Mouse (Mus musculus): ENCODE results near the gene Wasf3. TPM values are rescaled to one million over a fixed set of nuclear protein-coding genes. Genes with fewer than 3 reads are reported as not detected.

Wasf3 gene
- polyA plus RNA-seq, 1 experiment: not detected

- Histone ChIP-seq H3K4me3 (ENCODE audit: insufficient read depth, poor library complexity, severe bottlenecking) (no peak overlapping the region), H3K79me3 (ENCODE audit: low read depth) (no peaks in the 10 kb centered on the region), H3K27me3 (ENCODE audit: control insufficient read depth, insufficient read depth, insufficient read length) (no peaks in the 10 kb centered on the region), H3K79me2 (ENCODE audit: control insufficient read depth, insufficient read depth) (no peaks in the 10 kb centered on the region), H3K36me3 (ENCODE audit: control insufficient read depth, insufficient read depth) (no peaks in the 10 kb centered on the region), H3ac (ENCODE audit: control insufficient read depth, insufficient read length, low read depth) (no peak overlapping the region)
- no peak for TF ChIP-seq USF1 (IDR thresholded peaks at IDR 0.05; ENCODE audit: low read depth)
- no peak for TF ChIP-seq MYOG (IDR thresholded peaks at IDR 0.05; ENCODE audit: control insufficient read depth, extremely low read depth, insufficient read length)
- TF ChIP-seq MYOD1 (IDR thresholded peaks at IDR 0.05; ENCODE audit: control insufficient read depth, insufficient read length, low read depth): no peak
- no peak for TF ChIP-seq CTCF (IDR thresholded peaks at IDR 0.05; ENCODE audit: control insufficient read depth, insufficient read depth, insufficient read length)
- no peak for TF ChIP-seq MAX (IDR thresholded peaks at IDR 0.05)
- no peak for TF ChIP-seq FOSL1 (IDR thresholded peaks at IDR 0.05; ENCODE audit: insufficient read depth, low read length, poor library complexity, severe bottlenecking)
- TF ChIP-seq CEBPB (IDR thresholded peaks at IDR 0.05; ENCODE audit: low read depth): no peak
Observed at GRCm38 (mm10) chr5:146349183-146349582, 35.6 kb upstream of the Wasf3 start.

GRCm38 (mm10) chr5:146350784-146351183, 34.0 kb upstream of the Wasf3 start:
- H3K79me3 ChIP-seq (ENCODE audit: low read depth): no peaks in the 10 kb centered on the region
- TF ChIP-seq CTCF (IDR thresholded peaks at IDR 0.05; ENCODE audit: control insufficient read depth, insufficient read depth, insufficient read length) (no peak), CEBPB (IDR thresholded peaks at IDR 0.05; ENCODE audit: low read depth) (no peak), MYOD1 (IDR thresholded peaks at IDR 0.05; ENCODE audit: control insufficient read depth, insufficient read length, low read depth) (no peak), FOSL1 (IDR thresholded peaks at IDR 0.05; ENCODE audit: insufficient read depth, low read length, poor library complexity, severe bottlenecking) (no peak), MYOG (IDR thresholded peaks at IDR 0.05; ENCODE audit: control insufficient read depth, extremely low read depth, insufficient read length) (no peak), MAX (IDR thresholded peaks at IDR 0.05) (no peak)
- no peaks in the 10 kb centered on the region for H3K79me2 ChIP-seq (ENCODE audit: control insufficient read depth, insufficient read depth)
- no peak overlapping the region for H3K4me3 ChIP-seq (ENCODE audit: insufficient read depth, poor library complexity, severe bottlenecking)
- H3K27me3 ChIP-seq (ENCODE audit: control insufficient read depth, insufficient read depth, insufficient read length): no peaks in the 10 kb centered on the region
- no peaks in the 10 kb centered on the region for H3K36me3 ChIP-seq (ENCODE audit: control insufficient read depth, insufficient read depth)
- H3ac ChIP-seq (ENCODE audit: control insufficient read depth, insufficient read length, low read depth): no peak overlapping the region

DNA sequence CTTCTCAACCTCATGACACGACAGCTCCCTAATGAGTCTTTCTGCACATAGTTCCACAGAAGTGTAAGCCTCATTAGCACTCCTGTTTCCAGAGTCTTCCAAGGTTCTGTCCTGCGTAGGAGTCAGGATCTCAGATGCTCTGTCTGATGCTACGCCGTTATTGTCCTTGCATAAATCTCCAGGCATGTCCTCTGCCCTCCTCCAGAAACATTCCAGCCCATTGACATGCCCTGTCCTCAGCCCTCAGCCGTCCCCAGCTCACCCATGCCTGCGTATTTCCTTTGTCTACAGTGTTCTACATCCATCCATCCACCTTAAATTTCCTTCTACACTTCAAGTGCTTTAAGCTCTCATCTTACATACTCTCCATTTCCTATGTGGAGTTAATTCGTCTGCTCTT, 32.8 kb upstream of the Wasf3 start:
- no peaks in the 10 kb centered on the region for H3K79me2 ChIP-seq (ENCODE audit: control insufficient read depth, insufficient read depth)
- H3K27me3 ChIP-seq (ENCODE audit: control insufficient read depth, insufficient read depth, insufficient read length): no peaks in the 10 kb centered on the region
- TF ChIP-seq MYOG (IDR thresholded peaks at IDR 0.05; ENCODE audit: control insufficient read depth, extremely low read depth, insufficient read length): no peak
- TF ChIP-seq MYOD1 (IDR thresholded peaks at IDR 0.05; ENCODE audit: control insufficient read depth, insufficient read length, low read depth): no peak
- TF ChIP-seq CEBPB (IDR thresholded peaks at IDR 0.05; ENCODE audit: low read depth): no peak
- TF ChIP-seq USF1 (IDR thresholded peaks at IDR 0.05; ENCODE audit: low read depth): no peak
- TF ChIP-seq FOSL1 (IDR thresholded peaks at IDR 0.05; ENCODE audit: insufficient read depth, low read length, poor library complexity, severe bottlenecking): no peak
- TF ChIP-seq MAX (IDR thresholded peaks at IDR 0.05): no peak
- TF ChIP-seq CTCF (IDR thresholded peaks at IDR 0.05; ENCODE audit: control insufficient read depth, insufficient read depth, insufficient read length): no peak
- H3ac ChIP-seq (ENCODE audit: control insufficient read depth, insufficient read length, low read depth): no peak overlapping the region
- H3K36me3 ChIP-seq (ENCODE audit: control insufficient read depth, insufficient read depth): no peaks in the 10 kb centered on the region
- no peaks in the 10 kb centered on the region for H3K79me3 ChIP-seq (ENCODE audit: low read depth)
- no peak overlapping the region for H3K4me3 ChIP-seq (ENCODE audit: insufficient read depth, poor library complexity, severe bottlenecking)

GRCm38 (mm10) chr5:146360386-146360785, 24.4 kb upstream of the Wasf3 start:
- Histone ChIP-seq H3K4me3 (ENCODE audit: insufficient read depth, poor library complexity, severe bottlenecking) (no peak overlapping the region), H3K36me3 (ENCODE audit: control insufficient read depth, insufficient read depth) (no peaks in the 10 kb centered on the region), H3ac (ENCODE audit: control insufficient read depth, insufficient read length, low read depth) (no peak overlapping the region), H3K27me3 (ENCODE audit: control insufficient read depth, insufficient read depth, insufficient read length) (no peaks in the 10 kb centered on the region), H3K79me2 (ENCODE audit: control insufficient read depth, insufficient read depth) (no peaks in the 10 kb centered on the region), H3K79me3 (ENCODE audit: low read depth) (no peaks in the 10 kb centered on the region)
- TF ChIP-seq USF1 (IDR thresholded peaks at IDR 0.05; ENCODE audit: low read depth) (no peak), FOSL1 (IDR thresholded peaks at IDR 0.05; ENCODE audit: insufficient read depth, low read length, poor library complexity, severe bottlenecking) (no peak), MYOD1 (IDR thresholded peaks at IDR 0.05; ENCODE audit: control insufficient read depth, insufficient read length, low read depth) (no peak), CEBPB (IDR thresholded peaks at IDR 0.05; ENCODE audit: low read depth) (no peak), MAX (IDR thresholded peaks at IDR 0.05) (no peak), CTCF (IDR thresholded peaks at IDR 0.05; ENCODE audit: control insufficient read depth, insufficient read depth, insufficient read length) (no peak), MYOG (IDR thresholded peaks at IDR 0.05; ENCODE audit: control insufficient read depth, extremely low read depth, insufficient read length) (no peak)

- Histone ChIP-seq H3K79me3 (ENCODE audit: low read depth) (no peaks in the 10 kb centered on the region), H3ac (ENCODE audit: control insufficient read depth, insufficient read length, low read depth) (no peak overlapping the region), H3K4me3 (ENCODE audit: insufficient read depth, poor library complexity, severe bottlenecking) (no peak overlapping the region), H3K79me2 (ENCODE audit: control insufficient read depth, insufficient read depth) (no peaks in the 10 kb centered on the region), H3K27me3 (ENCODE audit: control insufficient read depth, insufficient read depth, insufficient read length) (no peaks in the 10 kb centered on the region), H3K36me3 (ENCODE audit: control insufficient read depth, insufficient read depth) (no peaks in the 10 kb centered on the region)
- TF ChIP-seq CTCF (IDR thresholded peaks at IDR 0.05; ENCODE audit: control insufficient read depth, insufficient read depth, insufficient read length) (no peak), MYOG (IDR thresholded peaks at IDR 0.05; ENCODE audit: control insufficient read depth, extremely low read depth, insufficient read length) (no peak), FOSL1 (IDR thresholded peaks at IDR 0.05; ENCODE audit: insufficient read depth, low read length, poor library complexity, severe bottlenecking) (no peak), MAX (IDR thresholded peaks at IDR 0.05) (no peak), CEBPB (IDR thresholded peaks at IDR 0.05; ENCODE audit: low read depth) (no peak), MYOD1 (IDR thresholded peaks at IDR 0.05; ENCODE audit: control insufficient read depth, insufficient read length, low read depth) (no peak), USF1 (IDR thresholded peaks at IDR 0.05; ENCODE audit: low read depth) (no peak)
Observed at GRCm38 (mm10) chr5:146362711-146363110, 22.1 kb upstream of the Wasf3 start.

DNA sequence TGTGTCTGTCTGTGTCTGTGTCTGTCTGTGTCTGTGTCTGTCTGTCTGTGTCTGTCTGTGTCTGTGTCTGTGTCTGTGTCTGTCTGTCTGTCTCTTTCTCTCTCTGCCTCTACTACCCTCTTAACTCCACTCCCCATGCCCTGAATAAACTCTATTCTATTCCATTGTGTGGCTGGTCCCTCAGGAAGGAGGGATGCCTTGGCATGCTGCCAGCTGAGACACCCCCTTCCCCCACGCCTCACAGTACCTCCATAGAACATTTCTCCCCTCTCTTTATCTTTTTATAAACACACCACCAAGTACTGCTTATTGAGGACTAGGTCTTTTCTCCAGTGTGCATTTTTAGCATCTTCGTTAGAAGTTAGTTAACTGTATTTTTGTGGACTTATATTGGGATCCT, 16.4 kb upstream of the Wasf3 start:
- no peaks in the 10 kb centered on the region for H3K79me3 ChIP-seq (ENCODE audit: low read depth)
- H3K79me2 ChIP-seq (ENCODE audit: control insufficient read depth, insufficient read depth): no peaks in the 10 kb centered on the region

More for the DNA sequence above, 16.4 kb upstream of the Wasf3 start:
- Histone ChIP-seq H3ac (ENCODE audit: control insufficient read depth, insufficient read length, low read depth) (no peak overlapping the region), H3K36me3 (ENCODE audit: control insufficient read depth, insufficient read depth) (no peaks in the 10 kb centered on the region), H3K4me3 (ENCODE audit: insufficient read depth, poor library complexity, severe bottlenecking) (no peak overlapping the region), H3K27me3 (ENCODE audit: control insufficient read depth, insufficient read depth, insufficient read length) (no peaks in the 10 kb centered on the region)
- TF ChIP-seq FOSL1 (IDR thresholded peaks at IDR 0.05; ENCODE audit: insufficient read depth, low read length, poor library complexity, severe bottlenecking): no peak
- no peak for TF ChIP-seq CTCF (IDR thresholded peaks at IDR 0.05; ENCODE audit: control insufficient read depth, insufficient read depth, insufficient read length)
- no peak for TF ChIP-seq MYOG (IDR thresholded peaks at IDR 0.05; ENCODE audit: control insufficient read depth, extremely low read depth, insufficient read length)
- no peak for TF ChIP-seq MAX (IDR thresholded peaks at IDR 0.05)
- TF ChIP-seq USF1 (IDR thresholded peaks at IDR 0.05; ENCODE audit: low read depth): no peak
- no peak for TF ChIP-seq CEBPB (IDR thresholded peaks at IDR 0.05; ENCODE audit: low read depth)
- no peak for TF ChIP-seq MYOD1 (IDR thresholded peaks at IDR 0.05; ENCODE audit: control insufficient read depth, insufficient read length, low read depth)

Measured in C2C12 (cell line).